Mouse (Mus musculus) urinary bladder, postnatal 14 days (tissue): ENCODE data around the gene Naa38.
A peak's percentile ranks its signal among the peaks of the same experiment; 100 is the strongest.

Source experiments
- DNase-seq: peaks from one replicate; pipeline ENCODE4 v3.0.0; 2021; ENCODE audit warnings: low spot score

Gene Naa38

DNA sequence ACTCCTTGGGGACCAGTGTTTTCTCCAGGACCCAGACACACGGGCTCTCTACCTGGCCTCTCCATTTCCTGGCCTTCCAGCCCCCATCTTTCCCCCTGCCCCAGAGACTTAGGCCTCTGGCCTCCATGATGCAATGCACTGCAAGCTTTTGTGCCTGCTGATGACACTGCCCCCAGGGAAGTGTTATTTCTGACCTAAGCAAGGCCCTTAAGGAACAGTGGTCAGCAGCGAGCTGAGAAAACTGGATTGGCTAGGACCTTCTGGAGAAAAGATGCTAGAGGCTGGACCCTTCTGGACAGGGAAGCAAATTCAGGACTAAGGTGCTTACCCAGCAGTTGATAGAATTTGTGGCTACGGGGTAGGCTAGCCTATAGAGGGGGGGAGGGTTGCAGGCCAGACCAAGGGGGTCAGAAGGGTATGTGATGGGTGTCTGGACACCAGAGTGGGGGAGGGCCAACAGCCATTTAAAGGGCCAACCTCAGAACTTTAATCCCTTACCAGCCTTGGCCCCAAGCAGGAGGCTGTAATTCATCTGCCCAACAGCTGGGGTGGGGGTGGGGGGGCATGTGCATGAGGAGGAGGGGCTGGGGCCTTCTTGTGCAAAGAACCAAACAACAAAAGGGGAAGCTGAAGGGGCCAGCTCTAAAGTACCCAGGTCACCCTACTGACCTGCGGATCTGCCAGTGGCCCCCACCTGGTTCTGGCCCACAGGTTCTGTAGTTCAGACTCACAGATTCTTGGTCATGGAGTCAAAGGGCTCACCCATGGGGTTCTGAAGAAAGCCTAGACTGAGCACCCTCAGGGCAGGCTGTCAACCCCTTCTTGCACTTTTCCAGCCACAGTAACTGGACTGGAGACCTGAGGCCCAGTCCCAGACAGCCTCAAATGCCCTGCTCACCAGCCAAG is 19.4 kb downstream of the Naa38 start:
- no peak for DNase-seq

GRCm38 (mm10) chr11:69415327-69415667 is 20.0 kb downstream of the Naa38 start:
- DNase-seq, result peak; percentile 62

- peak; percentile 60 for DNase-seq
Observed at GRCm38 (mm10) chr11:69415668-69416451, 20.6 kb downstream of the Naa38 start.

DNA sequence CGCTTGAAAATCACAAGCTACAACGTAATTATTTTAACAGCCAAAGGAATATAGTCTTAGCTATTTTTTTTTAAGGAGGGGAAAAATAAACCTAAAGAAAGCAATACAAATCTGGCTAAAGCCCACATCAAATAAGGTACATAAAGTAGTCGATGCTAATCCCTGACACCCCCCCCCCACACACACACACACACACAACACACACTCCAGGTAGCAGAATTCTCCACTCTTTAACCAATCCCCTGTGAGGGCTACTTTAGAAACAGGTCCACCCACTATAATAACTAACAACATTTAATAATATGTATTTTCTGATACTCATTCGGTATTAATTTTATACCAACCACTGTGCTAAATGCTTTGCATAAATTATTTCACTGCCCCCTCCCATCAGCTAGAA is 21.2 kb downstream of the Naa38 start:
- DNase-seq, result no peak

- no peak for DNase-seq
Observed at GRCm38 (mm10) chr11:69416921-69417448, 21.7 kb downstream of the Naa38 start.

- peak; percentile 96 for DNase-seq
Observed at GRCm38 (mm10) chr11:69417449-69418384, 22.4 kb downstream of the Naa38 start.

DNA sequence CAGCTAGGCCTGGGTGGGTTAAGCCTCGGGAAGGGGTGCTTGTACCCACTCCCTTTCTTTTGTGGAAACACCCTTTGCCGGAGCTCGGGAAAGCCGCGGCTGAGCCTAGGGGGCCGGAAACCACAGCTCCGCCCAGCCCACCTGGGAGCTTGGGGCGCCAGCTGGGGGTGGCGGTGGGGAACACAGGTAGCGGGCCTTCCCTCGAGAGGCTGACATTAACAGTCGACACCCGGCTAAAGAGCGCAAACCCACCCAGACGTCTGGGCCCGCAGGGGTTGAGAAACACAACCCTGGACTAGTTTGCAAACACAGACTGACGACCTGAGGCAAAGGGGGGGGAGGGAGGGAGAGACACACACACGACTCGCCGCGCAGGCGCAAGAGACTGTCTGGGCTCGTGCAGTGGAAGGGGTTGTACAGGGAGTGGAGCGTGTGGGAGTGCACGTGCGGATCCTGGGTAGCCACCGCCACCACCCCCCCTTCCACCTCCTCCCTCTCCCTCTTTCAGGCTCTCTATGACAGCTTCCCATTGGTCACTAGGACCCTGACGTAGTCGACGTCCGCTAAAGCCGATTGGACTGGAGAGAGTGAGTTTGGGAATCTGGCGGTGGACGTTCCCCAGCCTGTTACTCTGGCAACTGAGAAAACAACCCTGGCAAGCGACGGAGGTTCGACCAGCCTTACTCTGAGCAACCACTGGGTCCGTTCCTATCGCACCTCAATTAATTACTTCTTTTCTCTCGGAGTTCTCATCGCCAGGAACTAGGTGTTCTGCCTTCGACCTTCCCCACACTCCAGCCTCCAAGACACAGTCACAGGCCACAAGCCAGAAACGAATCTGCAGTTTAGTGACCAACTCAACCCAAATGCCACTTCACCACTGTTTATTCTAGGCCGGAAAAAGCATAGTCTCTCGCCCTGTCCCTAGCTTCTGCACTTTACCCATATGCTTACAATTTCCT is 23.5 kb downstream of the Naa38 start:
- DNase-seq, result peak; percentile 94

GRCm38 (mm10) chr11:69419443-69419812 is 24.1 kb downstream of the Naa38 start:
- DNase-seq, result no peak

- DNase-seq, result peak; percentile 62
Observed at GRCm38 (mm10) chr11:69419813-69420553, 24.7 kb downstream of the Naa38 start.

DNA sequence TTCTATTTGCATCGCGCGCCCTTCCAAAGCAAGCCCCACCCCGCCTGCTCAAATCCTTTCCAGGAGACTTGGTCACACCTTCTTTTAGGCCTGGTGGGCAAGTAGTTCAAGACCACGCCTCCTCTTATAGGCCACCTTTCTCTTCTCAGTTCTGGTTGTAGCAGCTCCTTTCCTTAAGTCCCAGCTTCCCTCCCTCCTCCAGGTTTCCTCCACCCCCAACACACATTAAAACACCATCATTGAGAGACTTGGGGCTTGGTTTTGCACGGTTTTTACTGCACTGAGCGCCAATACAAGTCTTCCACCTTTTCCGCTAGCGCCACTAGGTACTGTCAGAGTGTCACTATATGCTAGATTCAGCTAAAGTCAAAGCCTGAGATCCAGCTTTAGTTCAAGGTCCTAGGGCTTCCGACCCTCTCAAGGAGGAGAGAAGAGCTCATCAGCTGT is 25.3 kb downstream of the Naa38 start:
- no peak for DNase-seq

DNA sequence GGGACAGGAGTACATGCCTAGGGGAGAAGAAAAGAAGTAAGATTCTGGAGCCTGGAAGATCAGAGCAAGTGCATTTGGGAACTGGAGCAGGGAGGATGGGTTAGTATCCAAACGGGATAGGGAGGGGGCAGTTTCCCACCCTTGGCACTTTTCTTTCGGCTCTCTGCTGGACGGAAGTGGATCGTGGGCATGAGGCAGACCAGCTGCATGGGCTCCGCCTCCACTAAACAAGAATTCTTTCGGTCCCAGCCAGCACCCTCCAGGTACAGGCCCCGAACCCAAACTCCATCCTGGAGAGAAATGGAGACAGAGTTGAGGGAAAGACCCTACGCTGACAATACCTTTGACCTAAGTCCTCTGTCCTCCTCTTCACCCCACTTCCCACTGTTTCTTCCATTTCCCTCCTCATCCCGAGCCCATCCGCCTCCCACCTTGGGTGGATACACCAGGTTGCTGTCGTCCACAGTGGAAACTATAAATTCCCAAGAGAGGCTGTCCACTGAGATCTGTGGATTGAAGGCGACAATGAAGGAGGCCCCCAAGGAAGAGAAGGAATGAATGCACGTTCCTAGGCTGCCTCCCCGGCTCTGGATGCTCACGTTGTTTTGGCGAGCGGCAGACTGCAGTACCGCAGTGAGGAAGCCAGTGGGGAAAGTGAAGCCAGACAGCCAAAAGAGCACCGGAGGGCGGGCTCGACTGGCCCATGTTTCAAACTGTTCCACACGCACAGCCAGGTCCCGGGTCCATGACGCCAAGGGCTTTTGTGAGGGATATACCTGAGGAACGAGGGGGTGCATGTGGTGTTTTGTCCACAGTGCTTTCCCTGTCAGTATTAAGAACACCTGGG is 26.1 kb downstream of the Naa38 start:
- no peak for DNase-seq

- DNase-seq, result no peak
Observed at GRCm38 (mm10) chr11:69422842-69423241, 27.6 kb downstream of the Naa38 start.

- no peak for DNase-seq
Observed at GRCm38 (mm10) chr11:69423885-69424284, 28.6 kb downstream of the Naa38 start.

DNA sequence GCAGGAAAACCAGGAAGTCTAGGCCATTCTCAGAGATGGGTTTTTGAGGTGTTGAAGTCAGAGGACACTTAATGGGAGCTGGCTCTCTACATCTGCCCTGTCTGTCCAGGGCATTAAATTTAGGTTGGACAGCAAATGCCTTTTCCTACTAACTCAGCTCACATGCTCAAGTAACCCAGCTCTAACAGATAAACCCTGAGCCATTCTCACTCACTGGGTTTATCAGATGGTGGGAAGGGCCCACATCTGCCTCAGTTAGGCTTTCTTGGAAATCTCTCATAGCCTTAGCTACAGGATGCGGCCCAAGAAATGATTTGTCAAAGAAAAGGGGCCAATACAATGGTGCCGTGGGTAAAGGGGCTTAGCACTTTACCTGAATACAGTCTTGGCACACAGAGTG is 31.0 kb downstream of the Naa38 start:
- DNase-seq, result no peak

- peak; percentile 77 for DNase-seq
Observed at GRCm38 (mm10) chr11:69428751-69429150, 33.5 kb downstream of the Naa38 start.

GRCm38 (mm10) chr11:69429313-69429712 is 34.0 kb downstream of the Naa38 start:
- peak; percentile 62 for DNase-seq

DNA sequence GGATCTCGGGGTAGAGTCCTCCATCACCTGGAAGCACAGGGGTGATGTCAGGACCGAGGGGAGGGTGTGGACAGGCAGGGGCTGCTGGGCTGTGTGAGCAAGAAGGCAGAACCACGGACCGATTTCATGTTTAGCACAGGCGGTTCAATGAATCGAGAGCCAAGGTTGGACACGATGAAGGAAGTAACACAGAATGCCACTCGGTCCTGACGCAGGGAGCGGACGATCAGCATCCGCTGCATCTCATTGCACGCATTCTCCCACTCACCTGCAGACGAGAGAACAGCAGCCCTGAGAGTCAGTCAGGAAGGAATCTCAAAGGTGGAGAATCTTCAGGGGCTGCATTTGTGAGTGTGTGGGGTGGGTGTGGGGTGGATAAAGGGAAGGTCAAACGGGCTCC is 35.3 kb downstream of the Naa38 start:
- DNase-seq, result no peak

DNA sequence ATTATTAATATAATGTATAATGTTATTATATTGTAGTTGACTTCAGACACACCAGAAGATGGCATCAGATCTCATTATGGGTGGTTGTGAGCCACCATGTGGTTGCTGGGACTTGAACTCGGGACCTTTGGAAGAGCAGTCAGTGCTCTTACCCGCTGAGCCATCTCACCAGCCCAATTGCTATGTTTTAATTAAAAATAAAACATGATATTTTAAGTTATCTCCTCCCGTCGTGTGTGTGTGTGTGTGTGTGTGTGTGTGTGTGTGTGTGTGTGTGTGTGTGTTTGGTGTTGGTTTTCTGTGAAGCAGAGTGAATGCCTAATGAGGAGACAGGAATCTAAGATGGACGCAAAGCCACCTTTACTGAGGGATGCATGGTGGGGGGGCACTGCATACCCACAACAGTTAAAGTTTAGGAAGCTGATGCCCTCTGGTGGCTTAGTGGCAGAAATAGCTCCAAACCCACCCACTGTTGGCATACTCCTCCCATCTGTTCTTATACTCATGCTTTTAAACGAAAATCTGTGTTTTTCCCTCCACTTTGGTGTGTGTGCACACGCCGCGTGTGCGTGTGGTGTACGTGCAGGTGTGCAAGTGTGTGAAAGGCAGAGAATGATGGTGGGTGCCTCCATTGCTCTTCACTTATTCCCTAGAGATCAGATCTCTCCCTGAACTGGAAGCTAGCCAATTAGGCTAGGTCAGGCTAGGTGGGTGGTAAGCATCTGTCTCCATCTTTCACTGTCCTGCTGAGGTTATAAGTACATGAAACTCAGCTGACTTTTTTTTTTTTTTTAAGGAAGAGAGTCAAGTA is 36.7 kb downstream of the Naa38 start:
- DNase-seq, result peak; percentile 79
